Mouse (Mus musculus) layer of hippocampus, postnatal 36 days (tissue): ENCODE results near the gene Znrf3. TPM values are rescaled to one million over a fixed set of nuclear protein-coding genes. Genes with fewer than 3 reads are reported as not detected.

Source experiments
- DNase-seq, 2 experiments: peaks; one replicate each; pipeline ENCODE4 v3.0.0; 2022
- total RNA-seq, 2 experiments: library from RNA; stranded (reverse); gene quantifications; 2 replicates each; pipeline ENCODE4 v1.2.3; 2021

Gene Znrf3
- total RNA-seq, 2 experiments from 2014 or later = 19.1 to 20.7 TPM

GRCm38 (mm10) chr11:5437646-5438045, 7.0 kb downstream of the Znrf3 start:
- no peak for DNase-seq

DNA sequence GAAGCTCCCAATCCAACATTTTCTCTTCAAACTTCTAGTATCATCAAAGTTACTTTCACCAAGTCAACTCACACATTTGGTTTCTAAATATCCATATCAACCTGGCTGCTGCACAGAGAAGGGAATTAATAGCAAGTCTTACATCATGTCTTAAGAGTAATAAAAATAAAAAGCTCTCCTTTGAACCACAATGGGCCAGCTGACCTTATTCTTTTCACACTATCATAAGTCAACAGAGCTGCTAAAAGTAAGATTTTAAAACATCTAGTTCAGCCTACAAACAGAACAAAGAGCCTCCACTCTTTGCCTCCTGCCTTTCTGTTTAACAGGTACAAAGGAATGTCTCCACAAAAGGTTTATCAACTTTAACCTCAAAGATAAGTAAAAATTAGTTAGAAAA, 7.7 kb downstream of the Znrf3 start:
- DNase-seq = no peak

DNA sequence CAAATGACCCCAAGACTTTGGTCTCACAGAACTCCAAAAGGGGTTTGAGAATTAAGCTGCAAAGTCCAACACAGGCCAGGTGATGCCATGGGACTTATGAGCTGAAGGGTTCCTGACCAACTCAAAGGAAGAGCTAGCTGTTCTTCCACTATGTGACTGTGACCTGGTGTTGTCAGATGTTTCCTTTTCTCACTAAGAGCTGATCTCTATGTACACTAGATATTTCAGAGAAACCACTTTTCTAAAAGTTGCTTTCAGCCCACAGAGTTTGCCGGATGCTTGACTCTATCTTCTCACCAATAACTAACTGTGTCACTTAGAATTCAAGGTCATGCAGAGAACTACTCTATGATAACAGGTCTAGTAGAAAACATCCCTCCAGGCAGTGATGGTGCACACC, 9.2 kb downstream of the Znrf3 start:
- DNase-seq = no peak

- DNase-seq = no peak
Measured at GRCm38 (mm10) chr11:5432330-5432729, 12.3 kb downstream of the Znrf3 start.

- DNase-seq = no peak
Measured at GRCm38 (mm10) chr11:5430863-5431262, 13.8 kb downstream of the Znrf3 start.

DNA sequence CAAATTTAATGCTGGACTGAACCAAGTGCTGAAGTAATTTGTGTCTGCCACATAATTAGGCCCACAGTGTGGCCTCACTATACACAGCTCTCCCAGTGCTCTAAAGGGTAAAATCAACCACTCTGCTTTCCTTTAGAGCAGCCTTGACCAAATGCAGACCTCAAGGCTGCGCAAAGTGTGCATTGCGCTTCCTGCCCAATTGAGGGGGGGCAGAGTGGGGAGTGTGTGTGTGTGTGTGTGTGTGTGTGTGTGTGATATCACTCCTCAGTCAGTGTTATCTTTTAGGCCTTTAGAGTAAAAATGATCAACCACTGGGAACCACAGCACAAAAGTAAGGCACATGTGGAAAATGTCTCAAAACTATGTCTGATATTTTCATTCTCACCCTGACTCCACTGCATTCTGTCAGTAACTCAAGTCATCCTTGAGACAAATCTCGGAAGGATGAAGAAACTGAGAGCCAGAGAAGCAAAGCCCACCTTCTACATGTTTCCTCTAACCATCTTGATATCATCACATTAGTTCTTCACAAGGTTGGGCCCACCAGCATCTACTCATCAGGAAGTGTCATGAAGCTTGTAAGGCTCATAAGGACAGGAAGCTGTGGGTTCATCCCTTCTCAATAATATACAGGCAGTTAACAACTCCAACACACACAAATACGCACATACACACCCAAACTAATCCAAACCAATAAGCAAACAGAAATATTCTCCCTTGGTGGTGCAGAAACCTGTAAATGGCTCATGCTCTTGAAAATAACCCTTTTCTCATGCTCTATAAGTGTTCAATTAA, 15.1 kb downstream of the Znrf3 start:
- no peak for DNase-seq

DNA sequence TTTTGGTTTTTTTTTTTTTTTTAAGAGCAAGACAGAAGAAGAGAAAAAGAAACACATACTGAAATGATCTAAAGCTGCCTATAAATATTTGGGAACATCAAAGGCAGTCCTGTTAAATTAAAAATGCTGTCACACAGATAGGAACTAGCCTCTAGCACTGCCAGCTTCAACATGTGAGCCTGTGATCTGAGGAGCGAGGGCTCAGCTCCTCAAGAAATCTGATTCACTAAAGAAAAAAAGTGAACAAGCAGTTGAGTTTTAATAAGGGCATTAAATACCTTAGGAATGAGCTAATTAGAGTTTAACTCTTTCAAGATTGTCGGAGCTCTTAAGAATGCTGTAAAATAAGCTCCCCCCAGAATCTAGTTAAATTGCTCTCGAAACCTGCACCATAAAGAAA, 17.4 kb downstream of the Znrf3 start:
- DNase-seq = no peak

- no peak for DNase-seq
Measured at GRCm38 (mm10) chr11:5426317-5426716, 18.3 kb downstream of the Znrf3 start.

DNA sequence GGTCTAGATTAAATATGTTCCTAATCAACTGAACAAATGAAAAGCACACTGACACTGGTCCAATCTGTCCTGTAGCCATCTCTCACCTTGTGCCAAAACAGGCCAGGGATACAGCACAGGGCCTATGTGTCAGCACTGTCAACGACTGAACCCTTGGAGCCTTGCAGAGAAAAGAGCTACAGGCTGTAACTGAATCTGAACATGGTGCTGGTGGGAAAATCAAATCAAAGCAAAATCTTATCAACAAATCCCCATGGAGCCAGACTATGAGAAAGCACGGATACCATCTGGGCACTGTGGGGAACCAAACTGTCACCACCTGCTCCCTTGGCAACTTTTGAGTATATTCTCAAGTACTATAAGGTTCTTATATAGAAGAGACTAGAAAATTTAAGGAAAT, 19.5 kb downstream of the Znrf3 start:
- DNase-seq = peak; percentile 44 to 59

DNA sequence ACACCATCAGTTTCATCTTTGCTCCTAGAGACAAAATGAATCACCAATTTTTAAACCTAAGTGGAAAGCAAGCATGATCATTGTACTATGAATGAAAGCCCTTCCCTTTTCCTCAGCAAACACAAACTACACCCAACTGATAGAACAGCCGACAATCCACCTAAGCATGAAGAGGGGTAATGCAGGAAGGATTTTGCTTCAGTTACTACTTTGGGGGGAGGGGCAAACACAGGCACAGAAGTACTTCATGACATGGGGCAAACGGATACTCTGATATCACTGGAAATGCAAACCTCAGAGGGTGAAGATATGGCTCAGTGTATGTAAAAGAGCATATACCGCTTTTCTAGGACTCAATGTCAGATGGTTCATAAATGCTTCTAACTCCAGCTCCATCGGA, 20.5 kb downstream of the Znrf3 start:
- no peak for DNase-seq

DNA sequence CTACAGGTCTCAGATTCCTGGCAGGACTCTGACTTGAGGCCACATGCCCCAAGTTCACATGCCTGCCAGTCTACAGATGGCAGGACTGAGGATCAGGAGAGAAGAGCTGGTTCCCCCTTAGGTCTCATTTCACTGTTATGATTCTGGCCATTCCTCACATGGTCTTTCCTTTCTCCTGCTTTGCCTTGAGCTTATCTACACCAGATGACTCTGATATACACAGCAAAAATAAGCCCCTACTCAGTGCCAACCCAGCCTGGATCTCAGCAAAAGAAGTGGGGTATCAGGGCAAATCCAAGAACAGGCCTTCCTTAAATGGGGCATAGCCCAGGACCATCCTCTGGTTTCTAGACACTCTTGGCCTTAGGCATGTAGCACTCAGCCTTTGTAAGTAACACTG, 21.6 kb downstream of the Znrf3 start:
- no peak for DNase-seq

- DNase-seq = no peak
Measured at GRCm38 (mm10) chr11:5422252-5422636, 22.4 kb downstream of the Znrf3 start.

GRCm38 (mm10) chr11:5421506-5422251, 23.0 kb downstream of the Znrf3 start:
- DNase-seq = peak; percentile 30 to 34

DNA sequence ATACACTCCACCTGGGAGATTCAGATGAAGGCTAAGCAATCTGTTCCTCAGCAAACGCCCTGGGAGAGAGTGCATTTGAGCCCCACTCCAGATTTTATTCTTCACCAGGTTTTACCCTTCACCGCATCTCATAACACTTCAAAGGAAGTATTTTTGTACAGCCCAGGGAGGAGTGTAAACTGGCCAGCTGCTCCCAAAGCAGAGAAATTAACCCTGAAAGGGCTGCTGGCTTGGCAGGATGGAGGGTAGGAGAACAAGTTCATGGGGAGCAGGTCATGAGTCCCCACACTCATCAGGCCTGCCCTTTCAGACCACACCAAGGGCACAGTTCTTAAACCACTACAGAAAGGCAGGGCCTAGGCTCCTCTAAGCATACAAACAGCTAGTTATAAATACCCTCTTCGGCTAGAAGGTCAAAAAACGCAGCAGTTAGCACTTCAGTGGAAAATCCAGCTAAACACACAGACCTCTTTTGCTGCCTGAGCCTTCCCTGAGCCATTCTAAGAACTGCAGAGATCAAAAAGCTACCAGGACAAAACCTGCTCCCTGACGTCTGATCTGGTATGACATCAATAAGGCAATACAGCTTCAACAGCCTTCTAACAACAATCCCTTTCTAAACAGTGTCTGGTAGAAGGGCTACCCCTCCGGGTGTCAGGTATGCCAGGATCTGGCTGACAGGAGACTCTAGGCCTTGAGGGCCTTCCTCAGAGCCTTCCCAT, 28.9 kb downstream of the Znrf3 start:
- DNase-seq = no peak

GRCm38 (mm10) chr11:5414856-5415616, 29.6 kb downstream of the Znrf3 start:
- no peak for DNase-seq

DNA sequence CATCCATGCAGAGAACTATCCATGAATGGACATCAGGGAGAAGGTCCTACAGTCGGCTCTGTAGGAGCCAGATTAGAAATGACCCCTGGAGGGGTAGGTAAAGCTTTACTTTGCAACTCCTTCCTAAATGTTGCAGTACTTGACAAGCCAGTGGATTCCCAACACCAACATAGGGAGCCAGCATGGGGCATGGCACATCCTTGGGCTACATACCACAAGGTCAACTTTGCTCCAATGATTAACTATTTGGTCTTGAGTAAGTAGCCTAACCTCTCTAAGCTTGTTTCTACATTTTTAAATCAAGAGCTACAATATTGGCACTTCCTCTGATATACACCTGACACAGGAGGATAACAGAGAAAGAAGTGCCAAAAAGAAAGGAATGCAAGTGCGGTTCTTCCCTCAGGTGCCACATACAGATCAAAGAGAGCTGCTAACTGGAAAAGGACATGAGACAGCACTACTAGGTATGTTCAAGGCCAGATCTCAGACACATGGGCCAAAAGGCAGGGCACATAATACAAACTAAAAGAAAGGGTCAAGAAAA, 31.9 kb downstream of the Znrf3 start:
- no peak for DNase-seq

GRCm38 (mm10) chr11:5411577-5411976, 33.1 kb downstream of the Znrf3 start:
- no peak for DNase-seq

DNA sequence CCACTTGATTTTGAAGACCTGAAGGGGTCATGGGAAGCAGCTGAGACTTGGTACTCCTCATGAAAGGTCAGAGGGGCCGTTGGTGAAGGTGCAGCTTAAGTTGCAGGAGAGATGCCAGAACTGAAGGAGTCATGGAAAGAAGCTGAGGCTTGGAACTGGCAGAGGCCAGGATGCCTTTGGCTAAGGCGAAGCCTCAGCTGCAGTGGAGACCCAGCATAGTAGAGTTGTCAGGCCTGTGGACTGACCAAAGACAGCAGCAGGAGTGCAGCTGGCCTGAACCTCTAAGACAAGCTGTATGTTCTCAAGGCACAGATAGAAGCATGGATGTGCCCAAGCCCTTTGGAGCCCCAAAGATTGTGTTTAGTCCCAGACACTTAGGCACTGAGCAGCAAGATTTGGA, 40.5 kb downstream of the Znrf3 start:
- no peak for DNase-seq

DNA sequence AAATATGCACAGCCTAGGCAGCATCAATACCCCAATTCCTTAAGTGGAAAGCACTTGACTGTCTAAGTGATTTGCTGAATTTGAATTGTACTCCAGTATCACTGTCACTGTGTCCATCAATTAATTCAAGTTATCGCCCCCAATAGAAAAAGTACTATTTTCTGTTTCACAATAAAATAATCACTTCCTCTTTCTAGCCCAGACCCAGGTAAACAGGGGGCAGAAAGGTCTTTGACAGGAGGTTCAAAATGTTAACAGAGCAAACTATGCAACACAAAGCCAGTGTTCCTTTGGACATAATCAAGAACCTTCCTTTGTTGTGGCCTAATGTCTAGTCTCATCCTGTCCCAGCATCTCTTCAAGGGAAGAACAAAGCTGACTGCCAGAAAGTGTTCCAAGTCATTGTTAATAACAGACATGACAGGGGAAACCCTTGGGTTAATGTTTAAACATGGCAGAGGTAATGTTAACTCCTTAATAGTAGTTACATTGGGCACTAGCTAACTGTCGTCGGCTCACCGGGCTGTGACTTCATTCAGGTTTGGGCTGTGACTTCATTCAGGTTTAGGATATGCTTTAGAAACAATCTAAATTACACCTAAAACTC, 42.4 kb downstream of the Znrf3 start:
- DNase-seq = no peak

DNA sequence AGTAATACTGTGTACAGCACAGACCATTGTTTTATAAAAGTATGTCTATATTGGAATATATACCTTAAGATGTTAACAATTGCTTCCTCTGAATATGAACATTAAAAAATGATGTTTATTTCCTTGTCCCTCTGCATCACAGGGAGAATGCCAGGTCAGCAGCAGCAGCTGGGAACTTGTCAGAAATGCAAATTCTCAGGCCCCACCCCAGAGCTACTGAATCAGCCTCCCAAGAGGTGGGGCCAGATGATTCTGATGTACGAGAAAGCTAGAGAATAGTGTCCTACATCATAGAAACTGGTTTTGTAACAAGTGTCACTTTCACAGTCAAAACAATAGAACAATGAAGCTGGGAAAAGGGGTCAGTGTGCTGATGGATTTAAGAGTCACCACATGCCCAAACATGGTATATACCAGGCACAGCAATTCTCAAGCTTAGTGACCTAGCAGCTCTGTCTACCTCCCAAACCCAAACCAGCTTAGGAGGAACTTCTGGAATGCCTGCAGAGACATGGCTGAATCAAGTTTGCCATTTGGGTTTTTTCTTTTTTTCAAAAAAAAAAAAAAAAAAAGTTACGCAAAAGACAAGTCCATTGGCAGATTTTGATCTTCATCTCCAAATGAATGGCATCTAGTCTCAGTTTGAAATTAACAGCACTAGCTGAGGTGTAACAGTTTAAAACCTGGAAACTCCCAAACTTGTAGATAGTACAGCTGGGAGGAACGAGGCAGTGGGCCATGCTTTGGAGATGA, 46.2 kb downstream of the Znrf3 start:
- no peak for DNase-seq
